Mouse (Mus musculus): ENCODE measurements at regions not wholly inside any gene's neighbourhood (a gene's known extent, or its start where the extent isn't known, plus 50 kb on each side); places are given as distances from the start of the nearest gene placed in this dataset.

DNA sequence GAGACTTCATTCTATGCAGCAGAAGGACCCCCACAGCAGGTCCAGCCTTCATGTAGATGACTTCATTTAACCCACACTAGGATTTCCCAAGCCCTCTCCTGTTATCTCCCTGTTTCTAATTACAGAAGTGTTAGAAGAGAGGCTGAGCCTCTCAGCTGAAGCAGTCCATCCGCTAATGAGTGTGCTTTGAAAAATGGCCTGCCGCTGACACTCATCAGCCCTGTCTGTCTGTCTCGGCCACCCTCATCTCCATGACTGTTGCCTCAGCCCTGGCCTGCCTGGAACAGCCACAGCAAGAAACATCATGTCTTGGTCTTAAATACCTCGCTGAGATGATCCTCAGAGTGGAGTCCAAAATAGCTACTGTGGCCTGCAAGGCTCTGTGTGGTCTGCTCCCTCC is 273.1 kb downstream of the Slc30a10 start:
- TF ChIP-seq CTCF (conservative IDR thresholded peaks at IDR 0.05; ENCODE audit: low read length): no peak
- TF ChIP-seq NANOG (IDR thresholded peaks at IDR 0.05; ENCODE audit: borderline replicate concordance, low read length): no peak
- TF ChIP-seq POU5F1 (IDR thresholded peaks at IDR 0.05; ENCODE audit: borderline replicate concordance, low read length): no peak
